Mouse (Mus musculus) liver, postnatal 0 days (tissue): Measurements from ENCODE around the gene 4930447C04Rik. TPM values are rescaled to one million over a fixed set of nuclear protein-coding genes. Genes with fewer than 3 reads are reported as not detected.
A peak's percentile ranks its signal among the peaks of the same experiment; 100 is the strongest.

Source experiments
- ATAC-seq: fragments of 200-750 bp; cut with Nextera tagmentation; 2 replicates; pipeline ENCODE4 v1.8.0; 2017; ENCODE audit warnings: mild to moderate bottlenecking, moderate library complexity
- DNase-seq: peaks from one replicate; pipeline ENCODE4 v3.0.0-alpha.2; 2016
- H3K27ac ChIP-seq: fragments of 300-500 bp; sonication (generic); 2 replicates; pipeline ENCODE4 v1.5.1; 2014; ENCODE audit warnings: antibody characterized with exemption, moderate library complexity, mild to moderate bottlenecking, low read depth
- H3K27me3 ChIP-seq: fragments of 300-500 bp; sonication (generic); 2 replicates; pipeline ENCODE4 v1.6.1; 2014; ENCODE audit warnings: low read length, control low read depth, mixed read lengths; ENCODE audit not compliant: insufficient read depth
- H3K36me3 ChIP-seq: fragments of 300-500 bp; sonication (generic); replicated peaks from 2 replicates; pipeline ENCODE4 v1.6.1; 2014; ENCODE audit warnings: mild to moderate bottlenecking, control low read depth, low read length, moderate library complexity, mixed read lengths; ENCODE audit not compliant: insufficient read depth
- H3K4me1 ChIP-seq: fragments of 300-500 bp; sonication (generic); 2 replicates; pipeline ENCODE4 v1.6.1; 2014; ENCODE audit warnings: antibody characterized with exemption, mild to moderate bottlenecking, control low read depth; ENCODE audit not compliant: insufficient read depth
- H3K4me2 ChIP-seq: fragments of 300-500 bp; sonication (generic); 2 replicates; pipeline ENCODE4 v1.6.1; 2014; ENCODE audit warnings: low read depth, mild to moderate bottlenecking, low read length, moderate library complexity, mixed read lengths
- H3K4me3 ChIP-seq: fragments of 300-500 bp; sonication (generic); 2 replicates; pipeline ENCODE4 v1.5.1; 2014; ENCODE audit warnings: low read depth, low read length
- H3K9ac ChIP-seq: fragments of 300-500 bp; sonication (generic); replicated peaks from 2 replicates; pipeline ENCODE4 v1.6.1; 2014; ENCODE audit warnings: mild to moderate bottlenecking, moderate library complexity
- H3K9me3 ChIP-seq: fragments of 300-500 bp; sonication (generic); 2 replicates; pipeline ENCODE4 v1.6.1; 2016; ENCODE audit warnings: mild to moderate bottlenecking, control low read depth, low read length, mixed read lengths
- CTCF ChIP-seq: sonication (generic); IDR thresholded peaks from 2 replicates; pipeline ENCODE4 v1.5.1; 2016; ENCODE audit warnings: antibody characterized with exemption, low read depth
- EP300 ChIP-seq: IDR thresholded peaks from 2 replicates; pipeline ENCODE4 v1.6.1; 2016; ENCODE audit warnings: antibody characterized with exemption, low read depth, mild to moderate bottlenecking
- WGBS: fragments of 180-500 bp; shearing (Covaris S2); extraction: QIAGEN DNeasy Blood & Tissue Kit; methylation state at CpG from one replicate; pipeline ENCODE4 v1.1.7; 2014; ENCODE audit not compliant: insufficient replicate concordance; 5-methylcytosine and 5-hydroxymethylcytosine counted together
- polyA plus RNA-seq: library from polyadenylated mRNA; unstranded; fragments of >200 nt; fragmentation: Nextera tagmentation; extraction: Ambion mirVana; gene quantifications from 2 replicates; pipeline ENCODE4 v1.2.1, GENCODE M21; 2015

Gene 4930447C04Rik
- polyA plus RNA-seq, 1 experiment from 2014 or later: 0.14 TPM

DNA sequence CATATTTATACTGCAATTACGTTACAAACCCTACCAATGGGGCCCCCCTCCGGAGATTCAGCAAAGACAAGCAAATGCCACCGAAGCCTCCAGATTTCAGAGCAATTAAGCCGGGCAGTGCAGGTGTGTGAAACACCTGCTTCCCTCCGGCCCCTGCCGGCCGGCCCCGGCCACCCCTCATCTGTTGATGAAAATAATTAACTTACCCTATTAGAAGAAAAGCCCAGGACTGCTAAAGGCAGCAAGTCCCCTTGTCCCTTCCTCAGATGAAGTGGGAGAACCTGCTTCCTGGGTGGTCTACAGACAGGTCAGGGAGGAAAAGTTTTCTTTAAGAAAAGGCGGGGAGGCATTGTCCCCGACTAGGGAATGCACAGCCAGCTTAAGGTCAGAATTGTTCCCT lies 94.6 kb downstream of the 4930447C04Rik start:
- no peak for ATAC-seq
- H3K4me2 ChIP-seq: no peak overlapping the region
- peaks cover 16% of the 10 kb centered on the region; the same call in 1 of the 2 replicates for H3K27me3 ChIP-seq
- no peak overlapping the region for H3K9ac ChIP-seq
- no peak overlapping the region for H3K27ac ChIP-seq
- H3K4me1 ChIP-seq: peaks cover 6% of the 10 kb centered on the region; the same call in 1 of the 2 replicates
- H3K9me3 ChIP-seq: no peaks in the 10 kb centered on the region
- no peaks in the 10 kb centered on the region for H3K36me3 ChIP-seq
- DNase-seq: no peak
- 41% methylated on average over 10 of the region's 10 CpGs for WGBS
- no peak overlapping the region for H3K4me3 ChIP-seq
- TF ChIP-seq CTCF: no peak
- no peak for TF ChIP-seq EP300

DNA sequence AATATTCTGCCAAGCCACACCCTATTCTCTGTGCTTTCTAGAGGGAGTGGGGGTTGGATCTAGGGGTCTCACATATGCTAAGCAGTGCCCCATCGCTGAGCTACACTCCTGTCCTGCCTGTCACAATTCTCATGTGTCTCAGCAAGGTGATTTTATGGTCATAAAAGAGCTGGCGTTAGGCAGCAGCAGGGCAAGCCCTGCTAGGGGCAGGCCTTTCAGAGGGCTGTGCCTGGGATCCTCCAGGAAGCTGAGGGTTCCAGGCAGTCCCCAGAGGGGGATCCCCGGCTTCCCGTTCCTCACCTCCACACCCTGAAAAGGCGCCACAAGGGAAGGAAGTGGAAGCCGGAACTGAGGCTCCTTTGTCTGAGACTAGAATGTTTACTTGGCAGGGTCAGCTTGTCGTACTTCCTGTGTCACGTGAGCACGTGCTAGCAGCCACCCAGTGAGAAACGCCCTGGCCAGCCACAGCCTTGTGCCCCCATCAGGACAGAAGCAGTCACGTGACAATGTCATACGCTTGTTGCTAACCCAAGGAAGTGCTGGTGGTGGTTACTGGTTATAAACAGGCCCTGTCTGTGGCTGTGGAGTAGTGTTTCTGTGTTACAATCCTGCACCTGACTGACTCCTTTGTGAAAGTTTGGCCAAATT lies 96.5 kb downstream of the 4930447C04Rik start:
- Histone ChIP-seq H3K4me2 (peak overlapping the region; percentile 56), H3K36me3 (no peaks in the 10 kb centered on the region), H3K9ac (no peak overlapping the region), H3K9me3 (no peaks in the 10 kb centered on the region), H3K27ac (peak overlapping the region; percentile 29; the same call in 1 of the 2 replicates), H3K4me3 (peak overlapping the region; percentile 17; the same call in 1 of the 2 replicates), H3K27me3 (peaks cover 10% of the 10 kb centered on the region; the same call in 1 of the 2 replicates), H3K4me1 (peaks cover 6% of the 10 kb centered on the region; the same call in 1 of the 2 replicates)
- TF ChIP-seq EP300 (peak; percentile 55; the same call in 1 of the 2 replicates), CTCF (no peak)
- 15% methylated on average over 12 of the region's 12 CpGs for WGBS
- ATAC-seq (peak; percentile 91), DNase-seq (peak; percentile 73)

DNA sequence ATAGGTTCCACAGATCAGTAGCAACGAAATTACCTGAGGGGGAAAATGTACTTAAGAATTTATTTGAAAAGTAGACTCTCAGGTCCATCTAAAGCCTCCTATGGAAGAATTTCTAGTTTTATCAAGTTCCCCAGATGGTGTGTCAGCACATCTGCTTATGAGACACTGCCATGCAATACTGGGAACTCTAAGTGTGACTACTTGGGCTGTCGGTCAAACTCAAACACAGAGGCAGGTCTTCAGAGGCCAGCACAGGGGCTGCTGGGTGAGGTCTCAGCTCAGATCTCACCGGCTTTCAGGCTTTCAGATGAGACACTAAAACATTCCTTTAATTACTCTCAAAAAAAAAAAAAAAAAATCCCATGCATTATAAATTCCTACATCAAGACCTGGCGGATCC lies 97.0 kb downstream of the 4930447C04Rik start:
- H3K4me2 ChIP-seq: peak overlapping the region; percentile 56; the same call in 1 of the 2 replicates
- H3K27ac ChIP-seq: no peak overlapping the region; the same call in 1 of the 2 replicates
- peaks cover 6% of the 10 kb centered on the region; the same call in 1 of the 2 replicates for H3K4me1 ChIP-seq
- H3K27me3 ChIP-seq: peaks cover 10% of the 10 kb centered on the region; the same call in 1 of the 2 replicates
- no peak for ATAC-seq
- WGBS: 71% methylated on average over 4 of the region's 4 CpGs
- H3K36me3 ChIP-seq: no peaks in the 10 kb centered on the region
- no peak for DNase-seq
- H3K4me3 ChIP-seq: no peak overlapping the region
- H3K9ac ChIP-seq: no peak overlapping the region
- TF ChIP-seq CTCF: no peak
- no peak for TF ChIP-seq EP300
- H3K9me3 ChIP-seq: no peaks in the 10 kb centered on the region

DNA sequence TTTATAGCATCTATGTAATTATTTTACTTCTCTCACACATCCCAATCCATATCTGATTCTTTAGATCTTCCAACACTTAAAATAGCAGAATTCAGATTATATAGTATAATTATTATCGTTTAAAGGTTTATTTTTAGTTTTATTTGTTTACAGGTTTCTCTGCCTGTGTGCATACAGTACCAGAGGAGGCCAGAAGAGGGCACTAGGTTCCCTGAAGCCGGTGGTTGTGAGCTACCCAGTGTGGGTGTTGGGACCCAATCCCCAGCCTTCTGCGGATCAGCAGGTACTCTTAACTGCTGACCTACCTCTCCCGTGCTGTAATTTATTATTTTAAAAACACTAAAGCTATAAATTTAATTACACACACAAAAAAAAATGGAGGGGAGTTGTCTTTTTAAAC lies 97.4 kb downstream of the 4930447C04Rik start:
- Histone ChIP-seq H3K4me3 (no peak overlapping the region), H3K9me3 (no peaks in the 10 kb centered on the region), H3K4me1 (peaks cover 6% of the 10 kb centered on the region; the same call in 1 of the 2 replicates), H3K4me2 (no peak overlapping the region), H3K27ac (no peak overlapping the region), H3K9ac (no peak overlapping the region), H3K27me3 (peaks cover 7% of the 10 kb centered on the region; the same call in 1 of the 2 replicates), H3K36me3 (no peaks in the 10 kb centered on the region)
- DNase-seq: no peak
- ATAC-seq: no peak
- WGBS: 78% methylated on average over 4 of the region's 4 CpGs
- TF ChIP-seq CTCF: peak; percentile 31
- TF ChIP-seq EP300: no peak

DNA sequence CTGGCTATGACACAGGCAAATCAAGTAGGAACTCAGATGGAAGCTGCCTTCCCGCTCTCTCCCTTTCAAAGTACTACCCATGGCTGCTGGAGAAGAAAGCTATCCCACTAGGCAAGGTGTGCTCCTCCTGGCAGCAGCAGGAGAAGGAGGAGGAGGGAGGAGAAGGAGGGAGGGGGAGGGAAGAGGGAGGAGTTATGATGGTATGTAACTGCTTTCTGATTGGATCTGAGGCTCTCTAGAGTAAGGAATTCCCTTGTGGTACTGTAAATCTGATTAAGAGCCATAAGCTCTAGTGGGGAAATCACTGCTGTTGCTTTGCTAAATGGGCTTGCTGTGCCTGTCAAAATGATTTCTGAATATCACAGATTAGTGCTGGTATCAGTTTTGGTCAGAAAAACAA lies 99.1 kb downstream of the 4930447C04Rik start:
- no peak overlapping the region for H3K4me2 ChIP-seq
- H3K36me3 ChIP-seq: no peaks in the 10 kb centered on the region
- no peak for TF ChIP-seq CTCF
- no peak for TF ChIP-seq EP300
- no peak overlapping the region for H3K4me3 ChIP-seq
- no peak overlapping the region for H3K27ac ChIP-seq
- no peaks in the 10 kb centered on the region for H3K9me3 ChIP-seq
- no peak for DNase-seq
- WGBS: 79% methylated on average over 1 of the region's 1 CpGs
- peaks cover 6% of the 10 kb centered on the region; the same call in 1 of the 2 replicates for H3K4me1 ChIP-seq
- H3K27me3 ChIP-seq: no peaks in the 10 kb centered on the region
- no peak overlapping the region for H3K9ac ChIP-seq
- no peak for ATAC-seq

DNA sequence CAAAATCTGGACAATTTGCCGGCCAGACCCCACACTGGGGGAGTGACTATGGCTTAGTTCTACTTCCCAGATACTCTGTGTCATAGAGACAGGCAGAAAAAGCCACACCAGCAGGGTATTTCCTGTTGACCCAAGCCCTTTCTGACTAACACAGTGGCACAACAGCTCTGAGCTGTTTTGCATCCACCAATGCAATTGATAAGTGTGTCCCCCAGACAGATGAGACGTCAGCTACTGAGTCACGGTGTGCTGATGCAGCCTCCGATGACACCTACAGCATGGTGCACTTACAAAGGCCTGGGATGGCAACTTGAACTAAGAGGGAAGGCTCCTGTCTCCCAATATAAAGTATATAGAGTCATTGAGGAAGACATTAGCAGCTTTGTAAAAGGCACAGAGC lies 103.3 kb downstream of the 4930447C04Rik start:
- WGBS: 60% methylated on average over 4 of the region's 4 CpGs
- peak; percentile 12; the same call in 1 of the 2 replicates for ATAC-seq
- TF ChIP-seq CTCF (no peak), EP300 (no peak)

More for the DNA sequence above, 103.3 kb downstream of the 4930447C04Rik start:
- no peaks in the 10 kb centered on the region for H3K36me3 ChIP-seq
- no peak overlapping the region for H3K27ac ChIP-seq
- no peaks in the 10 kb centered on the region for H3K9me3 ChIP-seq
- peaks cover 7% of the 10 kb centered on the region for H3K27me3 ChIP-seq
- no peak for DNase-seq
- no peaks in the 10 kb centered on the region for H3K4me1 ChIP-seq
- no peak overlapping the region for H3K4me2 ChIP-seq
- no peak overlapping the region for H3K9ac ChIP-seq
- H3K4me3 ChIP-seq: no peak overlapping the region
